Mouse (Mus musculus): ENCODE measurements around the gene Plekhm3. TPM values are rescaled to one million over a fixed set of nuclear protein-coding genes. Genes with fewer than 3 reads are reported as not detected.

Plekhm3 gene
- total RNA-seq, 2 experiments from 2014 or later = 6.6 to 7.1 TPM

GRCm38 (mm10) chr1:64875712-64876111 lies 80.9 kb downstream of the Plekhm3 start:
- peak; percentile 12 to 13 for DNase-seq

- DNase-seq = no peak
These were observed 81.5 kb downstream of the Plekhm3 start for GRCm38 (mm10) chr1:64875156-64875555.

- DNase-seq = no peak
These were observed 84.7 kb downstream of the Plekhm3 start for GRCm38 (mm10) chr1:64871956-64872355.

GRCm38 (mm10) chr1:64867684-64868083 lies 88.9 kb downstream of the Plekhm3 start:
- no peak for DNase-seq

- DNase-seq = no peak
These were observed 90.5 kb downstream of the Plekhm3 start for GRCm38 (mm10) chr1:64866140-64866539.

- no peak for DNase-seq
These were observed 96.2 kb downstream of the Plekhm3 start for GRCm38 (mm10) chr1:64860235-64860920.

GRCm38 (mm10) chr1:64859826-64860225 lies 96.8 kb downstream of the Plekhm3 start:
- DNase-seq = no peak

GRCm38 (mm10) chr1:64854835-64855234 lies 101.8 kb downstream of the Plekhm3 start:
- no peak for DNase-seq

- no peak for DNase-seq
These were observed 102.6 kb downstream of the Plekhm3 start for GRCm38 (mm10) chr1:64853738-64854730.

GRCm38 (mm10) chr1:64853244-64853643 lies 103.4 kb downstream of the Plekhm3 start:
- no peak for DNase-seq

GRCm38 (mm10) chr1:64852272-64852671 lies 104.4 kb downstream of the Plekhm3 start:
- DNase-seq = peak in 1 of 2 experiments; percentile 25

- no peak for DNase-seq
These were observed 106.3 kb downstream of the Plekhm3 start for GRCm38 (mm10) chr1:64850345-64850744.

GRCm38 (mm10) chr1:64848996-64849395 lies 107.6 kb downstream of the Plekhm3 start:
- DNase-seq = no peak

- DNase-seq = no peak
These were observed 108.5 kb downstream of the Plekhm3 start for GRCm38 (mm10) chr1:64848081-64848480.

GRCm38 (mm10) chr1:64847565-64847964 lies 109.1 kb downstream of the Plekhm3 start:
- DNase-seq = no peak

- no peak for DNase-seq
These were observed 111.6 kb downstream of the Plekhm3 start for GRCm38 (mm10) chr1:64844978-64845377.

- no peak for DNase-seq
These were observed 112.6 kb downstream of the Plekhm3 start for GRCm38 (mm10) chr1:64843900-64844616.

GRCm38 (mm10) chr1:64840930-64841329 lies 115.7 kb downstream of the Plekhm3 start:
- no peak for DNase-seq

GRCm38 (mm10) chr1:64836584-64836983 lies 120.0 kb downstream of the Plekhm3 start:
- peak in 1 of 2 experiments; percentile 21 for DNase-seq

- DNase-seq = no peak
These were observed 120.5 kb downstream of the Plekhm3 start for GRCm38 (mm10) chr1:64836114-64836513.

GRCm38 (mm10) chr1:64831552-64831951 lies 125.1 kb downstream of the Plekhm3 start:
- no peak for DNase-seq

- no peak for DNase-seq
These were observed 129.2 kb downstream of the Plekhm3 start for GRCm38 (mm10) chr1:64827434-64827833.
